Mouse (Mus musculus): ENCODE results near the gene Lrrc8b. TPM values are rescaled to one million over a fixed set of nuclear protein-coding genes. Genes with fewer than 3 reads are reported as not detected.
A peak's percentile ranks its signal among the peaks of the same experiment; 100 is the strongest.

Lrrc8b gene
- total and polyA plus RNA-seq, 3 experiments: 7.4 to 14.0 TPM; not detected in 1

GRCm38 (mm10) chr5:105492367-105493246 lies 77.0 kb downstream of the Lrrc8b start (continued):
- TF ChIP-seq CTCF (IDR thresholded peaks at IDR 0.05 in 2 of 3, conservative IDR thresholded peaks at IDR 0.05 in 1 of 3; ENCODE audit: control insufficient read depth in 1 of 3, insufficient read depth in 1 of 3, low read depth in 2 of 3, low read length in 3 of 3, poor library complexity in 1 of 3, severe bottlenecking in 1 of 3) (peak; percentile 52 to 68 (median 54)), ZNF384 (IDR thresholded peaks at IDR 0.05; ENCODE audit: low read depth, low read length) (peak; percentile 89), CHD2 (IDR thresholded peaks at IDR 0.05; ENCODE audit: low read length) (no peak), POLR2AphosphoS5 (IDR thresholded peaks at IDR 0.05; ENCODE audit: borderline replicate concordance, low read depth, low read length) (no peak)

- H3K4me1 ChIP-seq (ENCODE audit: control insufficient read depth in 1 of 2, insufficient read depth in 2 of 2, low read length in 2 of 2): peaks cover 9 to 19% of the 10 kb centered on the region in 2 experiments
- peaks cover 0 to 21% of the 10 kb centered on the region in 2 experiments; a peak in 2 of 4 replicates for H3K36me3 ChIP-seq (ENCODE audit: control insufficient read depth in 1 of 2, insufficient read depth in 2 of 2, low read length in 2 of 2)
- peak overlapping the region; percentile 68 for H3K27ac ChIP-seq (ENCODE audit: control insufficient read depth, low read depth, low read length)
- H3K4me3 ChIP-seq (ENCODE audit: control insufficient read depth in 1 of 2, insufficient read depth in 1 of 2, low read depth in 2 of 2, low read length in 2 of 2): peak overlapping the region in 1 of 2 experiments; percentile 1; a peak in 2 of 4 replicates
- H3K9ac ChIP-seq (ENCODE audit: control insufficient read depth, low read depth, low read length, poor library complexity, severe bottlenecking): peak overlapping the region; percentile 30; the same call in 1 of the 2 replicates
- DNase-seq (ENCODE audit: low read depth, low spot score): peak; percentile 51
- TF ChIP-seq GATA1 (IDR thresholded peaks at IDR 0.05; ENCODE audit: low read depth, low read length) (no peak), MAX (IDR thresholded peaks at IDR 0.05; ENCODE audit: low read length) (0 out of 2 replicates have a peak, but pooled peaks have one; percentile 10)
- no peaks in the 10 kb centered on the region for H3K79me2 ChIP-seq (ENCODE audit: control insufficient read depth, insufficient read depth, low read length, poor library complexity)
- no peaks in the 10 kb centered on the region for H3K9me3 ChIP-seq (replicated peaks; ENCODE audit: insufficient read depth, low read length)
- H3K27me3 ChIP-seq (ENCODE audit: control insufficient read depth in 1 of 2, insufficient read depth in 2 of 2, low read length in 2 of 2): no peaks in the 10 kb centered on the region
Observed at GRCm38 (mm10) chr5:105493377-105493776, 77.8 kb downstream of the Lrrc8b start.

- H3K4me1 ChIP-seq (ENCODE audit: control insufficient read depth in 1 of 2, insufficient read depth in 2 of 2, low read length in 2 of 2): peaks cover 9 to 19% of the 10 kb centered on the region in 2 experiments
- peak overlapping the region; percentile 4; the same call in 1 of the 2 replicates for H3K27ac ChIP-seq (ENCODE audit: control insufficient read depth, low read depth, low read length)
- H3K36me3 ChIP-seq (ENCODE audit: control insufficient read depth in 1 of 2, insufficient read depth in 2 of 2, low read length in 2 of 2): peaks cover 0 to 21% of the 10 kb centered on the region in 2 experiments; a peak in 2 of 4 replicates
- TF ChIP-seq TBP (IDR thresholded peaks at IDR 0.05; ENCODE audit: low read depth, low read length) (no peak), MAZ (IDR thresholded peaks at IDR 0.05; ENCODE audit: low read depth, low read length) (0 out of 2 replicates have a peak, but pooled peaks have one; percentile 56), RAD21 (IDR thresholded peaks at IDR 0.05; ENCODE audit: low read depth, low read length) (no peak), CHD1 (IDR thresholded peaks at IDR 0.05; ENCODE audit: low read depth, low read length) (0 out of 2 replicates have a peak, but pooled peaks have one; percentile 57), MYB (IDR thresholded peaks at IDR 0.05; ENCODE audit: low read depth, low read length) (no peak), MAX (IDR thresholded peaks at IDR 0.05; ENCODE audit: low read length) (no peak)
- peak; percentile 63 for DNase-seq (ENCODE audit: low read depth, low spot score)
- H3K79me2 ChIP-seq (ENCODE audit: control insufficient read depth, insufficient read depth, low read length, poor library complexity): no peaks in the 10 kb centered on the region
- peak overlapping the region; percentile 23 for H3K9ac ChIP-seq (ENCODE audit: control insufficient read depth, low read depth, low read length, poor library complexity, severe bottlenecking)
- no peaks in the 10 kb centered on the region for H3K9me3 ChIP-seq (replicated peaks; ENCODE audit: insufficient read depth, low read length)
- no peaks in the 10 kb centered on the region for H3K27me3 ChIP-seq (ENCODE audit: control insufficient read depth in 1 of 2, insufficient read depth in 2 of 2, low read length in 2 of 2)
- peak overlapping the region; percentile 1 to 52; a peak in 3 of 4 replicates for H3K4me3 ChIP-seq (ENCODE audit: control insufficient read depth in 1 of 2, insufficient read depth in 1 of 2, low read depth in 2 of 2, low read length in 2 of 2)
Observed at GRCm38 (mm10) chr5:105494246-105494917, 78.8 kb downstream of the Lrrc8b start.
